7 mouse cellular contexts compared by ENCODE assay signal in the genomic region with DNA sequence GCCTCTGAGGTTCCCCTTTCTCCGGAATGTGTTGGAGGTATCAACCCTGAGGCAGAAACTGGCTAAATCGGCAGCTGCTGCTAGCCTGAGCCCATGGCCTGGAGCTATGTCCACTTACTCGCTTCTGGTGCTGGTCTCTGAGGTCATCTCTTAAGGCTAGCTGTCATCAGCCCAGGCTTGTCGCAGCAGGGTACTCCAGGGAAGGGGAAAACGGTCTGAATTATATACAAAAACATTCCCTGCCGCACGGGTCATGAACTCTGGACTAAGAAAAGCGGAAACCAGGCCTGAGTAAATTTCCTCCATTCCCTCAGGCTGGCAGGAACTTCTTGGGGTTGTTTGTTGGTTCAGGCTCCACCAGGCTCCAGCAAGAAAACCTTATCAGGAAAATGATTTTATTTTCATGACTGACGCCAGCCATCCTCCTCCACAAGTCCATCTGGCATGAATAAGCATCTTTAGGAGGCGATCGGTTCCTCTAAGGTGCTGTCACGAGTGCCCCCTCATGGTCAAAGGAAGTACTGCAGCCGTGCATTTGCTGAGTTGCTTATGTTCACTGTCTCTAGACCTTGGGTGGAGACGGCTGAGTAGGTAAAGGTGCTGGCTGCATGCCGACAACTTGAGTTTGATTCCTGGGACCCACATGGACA. TPM values are rescaled to one million over a fixed set of nuclear protein-coding genes. Genes with fewer than 3 reads are reported as not detected.
DNase-seq lines count a peak whose midpoint lies in the region; ATAC-seq lines count a peak whose summit lies in the region.

No protein-coding gene starts in this region.

- peak; percentile 89 for DNase-seq in adrenal gland, adult 8-10 months
- DNase-seq in embryo, embryonic 11.5 days (ENCODE audit: low read depth, low spot score) = peak; percentile 91
- peak; percentile 89 to 96 for DNase-seq in gastrocnemius, postnatal 36 days
- DNase-seq in left cerebral cortex, postnatal 36 days (ENCODE audit: low spot score in 2 of 2) = peak; percentile 93 to 97
- DNase-seq in spleen, adult 18-20 months = peak; percentile 79 to 93

- H3K27ac ChIP-seq in intestine, embryonic 16.5 days (ENCODE audit: low read length) = peak overlapping the region; percentile 57; the same call in 1 of the 2 replicates
- H3K27ac ChIP-seq in midbrain, embryonic 12.5 days (replicated peaks) = peak overlapping the region; percentile 27; the same call in 1 of the 2 replicates

- H3K27me3 ChIP-seq in intestine, embryonic 16.5 days (replicated peaks; ENCODE audit: control insufficient read depth, insufficient read depth, low read length) = no peaks in the 10 kb centered on the region
- no peaks in the 10 kb centered on the region for H3K27me3 ChIP-seq in midbrain, embryonic 12.5 days

- WGBS in intestine, embryonic 16.5 days = 14% methylated on average over 15 of the region's 15 CpGs
- WGBS in midbrain, embryonic 12.5 days = 22% methylated on average over 15 of the region's 15 CpGs

- peak overlapping the region; percentile 23; the same call in 1 of the 2 replicates for H3K4me2 ChIP-seq in intestine, embryonic 16.5 days (ENCODE audit: low read depth, low read length)
- H3K4me2 ChIP-seq in midbrain, embryonic 12.5 days (replicated peaks) = 0 out of 2 replicates have a peak overlapping the region, but pooled peaks have one; percentile 9

- no peaks in the 10 kb centered on the region; the same call in 1 of the 2 replicates for H3K9me3 ChIP-seq in intestine, embryonic 16.5 days (ENCODE audit: control insufficient read depth, low read length)
- no peaks in the 10 kb centered on the region for H3K9me3 ChIP-seq in midbrain, embryonic 12.5 days

- intact Hi-C loops in gastrocnemius, postnatal 36 days (cut with DNase I) = loop anchor here (1.0 kb wide), 1 partner anchor 45 kb away; no protein-coding TSS in a partner anchor
- intact Hi-C loops in left cerebral cortex, postnatal 36 days (cut with DNase I) = loop anchor here (2.0 to 5.0 kb wide), 3 partner anchors 45 to 116 kb away; a partner anchor contains a TSS

- no peak overlapping the region for H3K9ac ChIP-seq in intestine, embryonic 16.5 days (ENCODE audit: low read depth, low read length)
- 0 out of 2 replicates have a peak overlapping the region, but pooled peaks have one; percentile 12 for H3K9ac ChIP-seq in midbrain, embryonic 12.5 days (replicated peaks)

- ATAC-seq in intestine, embryonic 16.5 days = peak; percentile 63
- ATAC-seq in midbrain, embryonic 12.5 days (ENCODE audit: low FRiP score, low read depth) = no peak; the same call in 1 of the 2 replicates

- peaks cover 24% of the 10 kb centered on the region for H3K4me1 ChIP-seq in intestine, embryonic 16.5 days (ENCODE audit: control insufficient read depth, insufficient read depth, low read length)
- peaks cover 27% of the 10 kb centered on the region for H3K4me1 ChIP-seq in midbrain, embryonic 12.5 days

- H3K4me3 ChIP-seq in intestine, embryonic 16.5 days (ENCODE audit: low read length) = no peak overlapping the region
- no peak overlapping the region for H3K4me3 ChIP-seq in midbrain, embryonic 12.5 days

- no peaks in the 10 kb centered on the region; the same call in 1 of the 2 replicates for H3K36me3 ChIP-seq in intestine, embryonic 16.5 days (ENCODE audit: control insufficient read depth, insufficient read depth, low read length)
- H3K36me3 ChIP-seq in midbrain, embryonic 12.5 days = no peaks in the 10 kb centered on the region

RNA-seq across cellular contexts. Expression of a gene that starts 1.7 kb away (rescaled TPM):
- 10 to 100 TPM in 3 of 4 experiments, 1 to 10 TPM in 1; 8.6 to 11.7 (median 11.2) TPM for total RNA-seq in adrenal gland, adult 8-10 months (2022)
- total RNA-seq in gastrocnemius, postnatal 36 days (2021) = 1 to 10 TPM in 1 of 2 experiments, under 1 TPM in 1; 0.89 to 1.2 TPM
- polyA plus RNA-seq in intestine, embryonic 16.5 days (2015; fragmentation: Nextera tagmentation; extraction: Ambion mirVana) = 8.0 and 9.2 TPM in 2 replicates
- 10 to 100 TPM; 13.0 to 13.5 TPM for total RNA-seq in left cerebral cortex, postnatal 36 days (2021)
- 10.3 and 13.1 TPM in 2 replicates for polyA plus RNA-seq in midbrain, embryonic 12.5 days (2016; fragmentation: Nextera tagmentation; extraction: Ambion mirVana)

RNA-seq across cellular contexts. Expression of a gene that starts 11.5 kb away (rescaled TPM):
- total RNA-seq in adrenal gland, adult 8-10 months (2022) = under 1 TPM in 1 of 4 experiments, not detected in 3; 0.21 TPM
- total RNA-seq in gastrocnemius, postnatal 36 days (2021) = under 1 TPM in 1 of 2 experiments, not detected in 1; 0.61 TPM
- 3.0 and 3.1 TPM in 2 replicates for polyA plus RNA-seq in intestine, embryonic 16.5 days (2015; fragmentation: Nextera tagmentation; extraction: Ambion mirVana)
- not detected for total RNA-seq in left cerebral cortex, postnatal 36 days (2021)
- 0.20 and 0.30 TPM in 2 replicates for polyA plus RNA-seq in midbrain, embryonic 12.5 days (2016; fragmentation: Nextera tagmentation; extraction: Ambion mirVana)

RNA-seq across cellular contexts. Expression of a gene that starts 17.9 kb away (rescaled TPM):
- total RNA-seq in adrenal gland, adult 8-10 months (2022) = 100 to 1,000 TPM; 119 to 222 (median 142) TPM
- total RNA-seq in gastrocnemius, postnatal 36 days (2021) = 1 to 10 TPM; 6.5 to 9.2 TPM
- polyA plus RNA-seq in intestine, embryonic 16.5 days (2015; fragmentation: Nextera tagmentation; extraction: Ambion mirVana) = 166 and 174 TPM in 2 replicates
- total RNA-seq in left cerebral cortex, postnatal 36 days (2021) = 10 to 100 TPM; 61.0 to 69.8 TPM
- 81.6 and 83.8 TPM in 2 replicates for polyA plus RNA-seq in midbrain, embryonic 12.5 days (2016; fragmentation: Nextera tagmentation; extraction: Ambion mirVana)

RNA-seq across cellular contexts. Expression of a gene that starts 33.4 kb away (rescaled TPM):
- not detected for total RNA-seq in adrenal gland, adult 8-10 months (2022)
- total RNA-seq in gastrocnemius, postnatal 36 days (2021) = not detected
- 1.1 and 1.4 TPM in 2 replicates for polyA plus RNA-seq in intestine, embryonic 16.5 days (2015; fragmentation: Nextera tagmentation; extraction: Ambion mirVana)
- not detected for total RNA-seq in left cerebral cortex, postnatal 36 days (2021)
- not detected in 2 replicates for polyA plus RNA-seq in midbrain, embryonic 12.5 days (2016; fragmentation: Nextera tagmentation; extraction: Ambion mirVana)

RNA-seq across cellular contexts. Expression of a gene that starts 40.4 kb away (rescaled TPM):
- 100 to 1,000 TPM in 1 of 4 experiments, 10 to 100 TPM in 3; 86.2 to 109 (median 94.4) TPM for total RNA-seq in adrenal gland, adult 8-10 months (2022)
- 10 to 100 TPM; 34.6 to 48.3 TPM for total RNA-seq in gastrocnemius, postnatal 36 days (2021)
- 454 and 496 TPM in 2 replicates for polyA plus RNA-seq in intestine, embryonic 16.5 days (2015; fragmentation: Nextera tagmentation; extraction: Ambion mirVana)
- total RNA-seq in left cerebral cortex, postnatal 36 days (2021) = 100 to 1,000 TPM; 143 to 159 TPM
- polyA plus RNA-seq in midbrain, embryonic 12.5 days (2016; fragmentation: Nextera tagmentation; extraction: Ambion mirVana) = 1,008 and 1,026 TPM in 2 replicates

Comparison
In these comparisons a context has a peak if more than half of its experiments do, and no peak if none do; other contexts are left out.
1. RNA of a gene that starts 1.7 kb away (total RNA-seq): 13.0 to 13.5 TPM in left cerebral cortex, postnatal 36 days and 8.6 to 11.7 TPM in adrenal gland, adult 8-10 months; 0.89 to 1.2 TPM in gastrocnemius, postnatal 36 days; every median in the first group is over 4 times any median in the second.
2. RNA of a gene that starts 17.9 kb away (total RNA-seq): 119 to 222 TPM in adrenal gland, adult 8-10 months and 61.0 to 69.8 TPM in left cerebral cortex, postnatal 36 days; 6.5 to 9.2 TPM in gastrocnemius, postnatal 36 days; every median in the first group is over 4 times any median in the second.
3. Peak in every context shown above with its lines, with median percentiles within 50 percentile points of each other: DNase-seq.